Mouse (Mus musculus) cerebellum, adult (tissue): ENCODE data around the gene Rhbg.

ENCODE experiments used
- ATAC-seq: cut with Nextera tagmentation; 2 replicates; pipeline ENCODE4 v1.9.2; 2017; ENCODE audit warnings: mild to moderate bottlenecking, moderate library complexity, mixed read lengths; ENCODE audit not compliant: insufficient number of reproducible peaks, low FRiP score, low TSS enrichment

Rhbg gene

GRCm38 (mm10) chr3:88197741-88198504, 56.6 kb downstream of the Rhbg start:
- ATAC-seq = no peak
